Comparison of ENCODE assay signal across 25 mouse cellular contexts in genomic region chr14:57694246-57694645, GRCm38 (mm10). TPM values are rescaled to one million over a fixed set of nuclear protein-coding genes. Genes with fewer than 3 reads are reported as not detected.
"Had no signal": no experiment of that assay in that cellular context is flagged by ENCODE, and none has a peak within 500 bp of the region (broad histone marks: within the 10 kb centered on the region; RNA-seq: fewer than 3 reads in every experiment).

No protein-coding gene starts in this region.

- H3K27me3 ChIP-seq: limb, embryonic 12.5 days; limb, embryonic 15.5 days; liver, embryonic 12.5 days; stomach, embryonic 15.5 days had no signal

- H3K27ac ChIP-seq: limb, embryonic 12.5 days; limb, embryonic 15.5 days; liver, embryonic 12.5 days; macrophage; stomach, embryonic 15.5 days had no signal

- H3K4me1 ChIP-seq: limb, embryonic 12.5 days; limb, embryonic 15.5 days; stomach, embryonic 15.5 days had no signal

- H3K4me3 ChIP-seq: limb, embryonic 12.5 days; limb, embryonic 15.5 days; liver, embryonic 12.5 days; stomach, embryonic 15.5 days had no signal

- DNase-seq: kidney, adult 18-20 months; kidney, adult 9 months; kidney, postnatal 14 days; kidney, postnatal 4 days; left cerebral cortex, postnatal 4 days; lung, adult 2 months; lung, postnatal 14 days; midbrain, embryonic 14.5 days; right cerebral cortex, adult 18-20 months; right cerebral cortex, postnatal 14 days; spleen, adult 18-20 months; thymus, postnatal 25 days had no signal

- H3K9ac ChIP-seq: limb, embryonic 12.5 days; limb, embryonic 15.5 days; liver, embryonic 12.5 days; stomach, embryonic 15.5 days had no signal

- H3K9me3 ChIP-seq: limb, embryonic 12.5 days; limb, embryonic 15.5 days; liver, embryonic 12.5 days; stomach, embryonic 15.5 days had no signal

RNA-seq across cellular contexts. Expression of gene Gm49361, which starts 51.7 kb away (rescaled TPM):
- total RNA-seq: layer of hippocampus, postnatal 14 days; midbrain, postnatal 0 days had no signal
- polyA plus RNA-seq: kidney, embryonic 16.5 days; limb, embryonic 12.5 days; limb, embryonic 15.5 days; liver, embryonic 12.5 days; liver, embryonic 16.5 days; lung, embryonic 16.5 days; macrophage; midbrain, embryonic 14.5 days; midbrain, postnatal 0 days; neural tube, embryonic 11.5 days; neural tube, embryonic 14.5 days; stomach, embryonic 15.5 days; thymus, postnatal 0 days had no signal
